In genomic region chr2:164520782-164521181, GRCm38 (mm10) we compare ENCODE assay signal across 9 mouse cellular contexts. TPM values are rescaled to one million over a fixed set of nuclear protein-coding genes. Genes with fewer than 3 reads are reported as not detected.
DNase-seq lines count a peak whose midpoint lies in the region; ATAC-seq and TF ChIP-seq lines count a peak whose summit lies in the region.
"Had no signal": no experiment of that assay in that cellular context is flagged by ENCODE, and none has a peak within 500 bp of the region (broad histone marks: within the 10 kb centered on the region; RNA-seq: fewer than 3 reads in every experiment).

No protein-coding gene starts in this region.

- no peak for TF ChIP-seq POLR2A in ES-Bruce4 (IDR thresholded peaks at IDR 0.05; ENCODE audit: insufficient read depth, low read length)

- DNase-seq in heart, adult 18-20 months: peak; percentile 61 to 62
- peak; percentile 78 for DNase-seq in embryo, embryonic 10 days (ENCODE audit: low spot score)
- peak; percentile 66 for DNase-seq in kidney, adult 11 months
- DNase-seq in lung, postnatal 0 days (ENCODE audit: low spot score): peak; percentile 89
- peak; percentile 53 to 76 for DNase-seq in spleen, postnatal 4 days (ENCODE audit: low spot score in 2 of 2)
- no peak for DNase-seq in left cerebral cortex, adult 11 months (ENCODE audit: low spot score)

- no peak overlapping the region for H3K9ac ChIP-seq in heart, embryonic 12.5 days
- H3K9ac ChIP-seq in ES-Bruce4 (ENCODE audit: low read depth, poor library complexity, severe bottlenecking): 0 out of 2 replicates have a peak overlapping the region, but pooled peaks have one; percentile 1
- H3K9ac ChIP-seq in lung, postnatal 0 days (replicated peaks; ENCODE audit: low read depth): no peak overlapping the region

- peaks cover 9% of the 10 kb centered on the region; the same call in 1 of the 2 replicates for H3K4me1 ChIP-seq in heart, embryonic 12.5 days (replicated peaks)
- peaks cover 4% of the 10 kb centered on the region for H3K4me1 ChIP-seq in ES-Bruce4 (ENCODE audit: control insufficient read depth, insufficient read depth, low read length)
- no peaks in the 10 kb centered on the region for H3K4me1 ChIP-seq in lung, postnatal 0 days (ENCODE audit: insufficient read depth, low read depth, low read length)

- no peak for TF ChIP-seq EP300 in ES-Bruce4 (IDR thresholded peaks at IDR 0.05; ENCODE audit: insufficient read depth, low read depth, low read length)
- no peak for TF ChIP-seq EP300 in lung, postnatal 0 days (IDR thresholded peaks at IDR 0.05)

- no peak overlapping the region for H3K4me3 ChIP-seq in heart, embryonic 12.5 days
- no peak overlapping the region for H3K4me3 ChIP-seq in ES-Bruce4 (ENCODE audit: low read depth, low read length)
- H3K4me3 ChIP-seq in lung, postnatal 0 days (ENCODE audit: low read depth, low read length): no peak overlapping the region

- no peak for ATAC-seq in heart, embryonic 12.5 days (ENCODE audit: insufficient number of reproducible peaks, low FRiP score)
- ATAC-seq in lung, postnatal 0 days: peak; percentile 68

- H3K27me3 ChIP-seq in heart, embryonic 12.5 days (replicated peaks): peaks cover 19% of the 10 kb centered on the region
- H3K27me3 ChIP-seq in ES-Bruce4 (ENCODE audit: control insufficient read depth, insufficient read depth, low read length, poor library complexity, severe bottlenecking): no peaks in the 10 kb centered on the region
- no peaks in the 10 kb centered on the region for H3K27me3 ChIP-seq in lung, postnatal 0 days (replicated peaks; ENCODE audit: insufficient read depth, low read length)

- peaks cover 13% of the 10 kb centered on the region for H3K9me3 ChIP-seq in heart, embryonic 12.5 days (replicated peaks)
- H3K9me3 ChIP-seq in ES-Bruce4 (replicated peaks; ENCODE audit: control insufficient read depth, insufficient read depth, low read length, poor library complexity, severe bottlenecking): peaks cover 12% of the 10 kb centered on the region
- no peaks in the 10 kb centered on the region for H3K9me3 ChIP-seq in lung, postnatal 0 days (ENCODE audit: low read length)

- no peaks in the 10 kb centered on the region for H3K36me3 ChIP-seq in heart, embryonic 12.5 days
- H3K36me3 ChIP-seq in ES-Bruce4 (ENCODE audit: control insufficient read depth, insufficient read depth, low read length, poor library complexity, severe bottlenecking): no peaks in the 10 kb centered on the region
- no peaks in the 10 kb centered on the region for H3K36me3 ChIP-seq in lung, postnatal 0 days (ENCODE audit: insufficient read depth, low read length)

- no peak overlapping the region for H3K27ac ChIP-seq in heart, embryonic 12.5 days (ENCODE audit: poor library complexity, severe bottlenecking)
- H3K27ac ChIP-seq in ES-Bruce4 (ENCODE audit: insufficient read depth, low read length): no peak overlapping the region
- H3K27ac ChIP-seq in lung, postnatal 0 days (ENCODE audit: low read length): no peak overlapping the region
- H3K27ac ChIP-seq: macrophage had no signal

- peak; percentile 86 for TF ChIP-seq CTCF in ES-Bruce4 (IDR thresholded peaks at IDR 0.05; ENCODE audit: low read depth, low read length)
- TF ChIP-seq CTCF in lung, postnatal 0 days (IDR thresholded peaks at IDR 0.05): peak; percentile 95

- no peak overlapping the region for H3K4me2 ChIP-seq in heart, embryonic 12.5 days
- H3K4me2 ChIP-seq in lung, postnatal 0 days (replicated peaks; ENCODE audit: low read depth, low read length): no peak overlapping the region

- 9% methylated on average over 3 of the region's 3 CpGs for WGBS in heart, embryonic 12.5 days
- 10% methylated on average over 3 of the region's 3 CpGs for WGBS in lung, postnatal 0 days

RNA-seq across cellular contexts. Expression of gene Pigt, which starts 23.5 kb away (rescaled TPM):
- total RNA-seq in heart, adult 18-20 months (2021): 10 to 100 TPM; 28.7 to 32.6 TPM
- 53.4 and 54.3 TPM in 2 replicates for polyA plus RNA-seq in heart, embryonic 12.5 days (2016; fragmentation: Nextera tagmentation; extraction: Ambion mirVana)
- polyA plus RNA-seq in ES-Bruce4 (2011; ENCODE audit: insufficient read depth, insufficient read length, low read depth, missing spikeins): 49.9 and 52.7 TPM in 2 replicates
- 45.5 and 54.8 TPM in 2 replicates for polyA plus RNA-seq in lung, postnatal 0 days (2015; fragmentation: Nextera tagmentation; extraction: Ambion mirVana)

RNA-seq across cellular contexts. Expression of gene Dbndd2, which starts 34.9 kb away (rescaled TPM):
- total RNA-seq in heart, adult 18-20 months (2021): 10 to 100 TPM in 1 of 2 experiments, 1 to 10 TPM in 1; 9.4 to 10.7 TPM
- 7.3 and 11.3 TPM in 2 replicates for polyA plus RNA-seq in heart, embryonic 12.5 days (2016; fragmentation: Nextera tagmentation; extraction: Ambion mirVana)
- polyA plus RNA-seq in ES-Bruce4 (2011; ENCODE audit: insufficient read depth, insufficient read length, low read depth, missing spikeins): 6.4 and 7.1 TPM in 2 replicates
- polyA plus RNA-seq in lung, postnatal 0 days (2015; fragmentation: Nextera tagmentation; extraction: Ambion mirVana): 39.9 and 44.6 TPM in 2 replicates

RNA-seq across cellular contexts. Expression of gene Wfdc2, which starts 41.4 kb away (rescaled TPM):
- 10 to 100 TPM in 1 of 2 experiments, 1 to 10 TPM in 1; 1.0 to 11.8 TPM for total RNA-seq in heart, adult 18-20 months (2021)
- 3.1 and 3.3 TPM in 2 replicates for polyA plus RNA-seq in heart, embryonic 12.5 days (2016; fragmentation: Nextera tagmentation; extraction: Ambion mirVana)
- polyA plus RNA-seq in ES-Bruce4 (2011; ENCODE audit: insufficient read depth, insufficient read length, low read depth, missing spikeins): 123 and 135 TPM in 2 replicates
- polyA plus RNA-seq in lung, postnatal 0 days (2015; fragmentation: Nextera tagmentation; extraction: Ambion mirVana): 1,345 and 1,354 TPM in 2 replicates
- polyA plus RNA-seq: macrophage had no signal

RNA-seq across cellular contexts. Expression of gene Trp53tg5, which starts 47.3 kb away (rescaled TPM):
- total RNA-seq in heart, adult 18-20 months (2021): not detected
- polyA plus RNA-seq in heart, embryonic 12.5 days (2016; fragmentation: Nextera tagmentation; extraction: Ambion mirVana): 0.19 TPM in 1 of 2 replicates, not detected in the other
- not detected in 2 replicates for polyA plus RNA-seq in ES-Bruce4 (2011; ENCODE audit: insufficient read depth, insufficient read length, low read depth, missing spikeins)
- polyA plus RNA-seq in lung, postnatal 0 days (2015; fragmentation: Nextera tagmentation; extraction: Ambion mirVana): not detected in 2 replicates
- polyA plus RNA-seq: macrophage had no signal

RNA-seq across cellular contexts. Expression of gene Spint3, which starts 52.5 kb away (rescaled TPM):
- not detected for total RNA-seq in heart, adult 18-20 months (2021)
- not detected in 2 replicates for polyA plus RNA-seq in heart, embryonic 12.5 days (2016; fragmentation: Nextera tagmentation; extraction: Ambion mirVana)
- not detected in 2 replicates for polyA plus RNA-seq in ES-Bruce4 (2011; ENCODE audit: insufficient read depth, insufficient read length, low read depth, missing spikeins)
- polyA plus RNA-seq in lung, postnatal 0 days (2015; fragmentation: Nextera tagmentation; extraction: Ambion mirVana): not detected in 2 replicates
- polyA plus RNA-seq: macrophage had no signal

Comparison
In these comparisons a context has a peak if more than half of its experiments do, and no peak if none do; other contexts are left out.
1. RNA of gene Wfdc2, which starts 41.4 kb away (polyA plus RNA-seq): 1,345 to 1,354 TPM in lung, postnatal 0 days and 123 to 135 TPM in ES-Bruce4; 3.1 to 3.3 TPM in heart, embryonic 12.5 days; every median in the first group is over 10 times any median in the second.